Mouse (Mus musculus): ENCODE data around the gene Haus6.

DNA sequence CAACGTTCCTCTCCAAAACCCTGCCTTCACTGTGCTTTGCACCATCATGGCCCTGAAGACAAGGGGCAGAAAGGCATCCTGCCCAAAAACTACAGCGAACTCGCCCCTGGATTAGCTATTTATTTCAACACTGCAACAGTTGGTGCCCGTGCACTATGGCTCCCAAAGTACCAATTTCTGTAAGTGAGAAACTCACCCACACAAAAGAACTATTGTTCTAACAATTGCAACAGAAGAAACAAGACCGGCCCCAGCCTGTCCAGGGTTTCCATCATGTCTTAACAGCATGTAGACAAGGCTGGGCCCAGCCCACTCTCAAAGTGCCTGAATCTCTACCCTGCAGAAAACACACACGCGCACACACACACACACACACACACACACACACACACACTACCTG is 54.5 kb downstream of the Haus6 start:
- TF ChIP-seq CTCF (IDR thresholded peaks at IDR 0.05; ENCODE audit: low read depth, low read length) (no peak), POLR2AphosphoS5 (IDR thresholded peaks at IDR 0.05; ENCODE audit: insufficient replicate concordance, low read depth, low read length) (no peak), GATA2 (IDR thresholded peaks at IDR 0.05; ENCODE audit: borderline replicate concordance, low read depth, low read length) (no peak)

Data from G1E (cell line).